Mouse (Mus musculus) heart, adult 2 months (tissue): ENCODE results near the gene Cyct.

Experiments used
- CTCF ChIP-seq: fragments of 200-600 bp; IDR thresholded peaks from 2 replicates; pipeline ENCODE4 v1.8.1; 2022; ENCODE audit warnings: antibody characterized with exemption, mild to moderate bottlenecking, moderate library complexity
- EP300 ChIP-seq: fragments of 200-500 bp; IDR thresholded peaks from 2 replicates; pipeline ENCODE4 v1.6.1; 2011; ENCODE audit warnings: low read depth, low read length, control low read depth; ENCODE audit not compliant: insufficient read depth

GRCm38 (mm10) chr2:76319231-76319630, 41.0 kb downstream of the Cyct start:
- TF ChIP-seq CTCF (no peak), EP300 (no peak)
